Mouse (Mus musculus) c-Kit-negative CD71-positive TER-119-positive erythroid progenitor cells, embryonic 14.5 days (primary cell): Measurements from ENCODE around the gene Adamtsl5.
"Not testable (repeated sequence)": the region's sequence is repeated elsewhere in the genome, so short reads cannot be mapped to it uniquely, and the experiment has no call there.

Source experiments
- DNase-seq: peaks from one replicate; pipeline ENCODE4 v3.0.0-alpha.2; 2013; ENCODE audit warnings: low read depth, low spot score

The Adamtsl5 gene

DNA sequence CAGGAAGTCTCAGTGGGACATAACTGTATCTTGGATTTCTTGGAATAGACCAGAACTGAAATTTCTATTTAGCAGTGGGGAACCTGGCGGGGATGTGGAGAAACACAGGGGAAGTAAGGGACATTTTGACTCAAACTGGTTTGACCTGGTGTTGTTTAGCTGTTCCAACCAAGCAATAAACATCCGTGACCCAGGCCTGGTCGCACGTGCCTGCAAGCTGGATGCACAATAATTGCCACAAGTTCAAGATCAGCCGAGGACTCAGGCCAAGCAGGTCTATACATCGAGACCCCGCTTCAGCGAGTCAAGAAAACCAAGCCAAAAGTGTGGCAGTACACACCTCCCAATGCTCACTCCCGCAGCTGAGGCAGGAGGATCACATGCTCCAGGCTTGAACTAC lies 23.8 kb upstream of the Adamtsl5 start:
- no peak for DNase-seq

DNA sequence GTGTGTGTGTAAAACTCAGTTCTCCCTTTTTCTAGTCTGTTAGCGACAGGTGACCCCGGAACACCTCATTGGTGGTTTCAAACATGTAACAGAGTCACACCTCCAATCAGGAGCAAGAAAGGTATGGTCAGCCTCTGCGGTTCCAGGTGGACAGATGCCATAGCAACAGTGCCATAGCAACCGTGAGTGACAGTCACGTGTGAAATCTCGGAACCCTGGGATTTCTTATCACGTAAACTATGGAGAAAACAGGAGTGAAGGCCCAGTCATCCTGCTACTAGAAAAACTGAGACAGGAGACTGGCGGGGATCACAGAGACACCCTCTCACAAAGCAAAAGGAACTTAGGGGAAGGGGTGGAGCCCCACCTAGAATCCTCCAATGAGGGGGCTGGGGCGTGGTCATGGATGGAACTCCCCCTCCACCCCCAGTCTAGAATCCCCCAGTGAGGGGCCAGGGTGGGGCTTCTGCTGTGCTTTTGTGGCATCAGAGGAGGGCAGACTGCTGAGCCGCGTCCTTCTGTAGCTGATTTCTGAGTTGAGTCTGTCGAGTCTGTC lies 23.3 kb upstream of the Adamtsl5 start:
- DNase-seq, result no peak

DNA sequence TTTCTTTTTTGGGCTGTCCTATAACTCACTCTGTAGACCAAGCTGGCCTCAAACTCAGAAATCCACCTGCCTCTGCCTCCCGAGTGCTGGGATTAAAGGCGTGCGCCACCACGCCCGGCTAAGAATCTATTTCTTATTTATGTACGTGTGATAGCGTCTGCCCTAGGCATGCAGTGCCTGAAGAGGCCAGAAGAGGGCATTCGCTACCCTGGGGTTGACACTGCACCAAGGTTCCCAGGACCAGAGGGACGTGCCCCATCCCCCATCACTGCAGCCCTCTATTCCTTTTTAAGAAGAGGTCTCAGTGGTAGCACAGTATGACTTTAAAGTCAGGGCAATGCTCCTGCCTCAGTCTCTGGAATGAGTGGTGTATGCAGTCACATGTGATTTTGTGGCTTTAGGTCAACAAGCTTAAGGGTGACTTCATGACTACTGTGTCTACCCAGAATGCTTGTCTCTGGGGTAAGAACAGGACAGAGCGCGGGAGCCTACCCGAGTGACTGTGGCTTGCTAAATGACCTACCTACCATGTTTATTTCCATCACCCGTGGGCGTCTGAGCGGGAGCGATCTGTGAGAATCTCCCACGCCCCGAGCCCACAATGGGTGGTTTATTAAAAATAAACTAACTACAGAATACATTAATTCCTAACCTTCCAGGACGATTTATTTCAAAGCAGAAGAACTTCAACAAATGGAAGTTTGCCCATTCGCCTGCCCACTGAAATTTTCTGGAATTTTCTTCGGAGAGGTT lies 22.0 kb upstream of the Adamtsl5 start:
- no peak for DNase-seq

DNA sequence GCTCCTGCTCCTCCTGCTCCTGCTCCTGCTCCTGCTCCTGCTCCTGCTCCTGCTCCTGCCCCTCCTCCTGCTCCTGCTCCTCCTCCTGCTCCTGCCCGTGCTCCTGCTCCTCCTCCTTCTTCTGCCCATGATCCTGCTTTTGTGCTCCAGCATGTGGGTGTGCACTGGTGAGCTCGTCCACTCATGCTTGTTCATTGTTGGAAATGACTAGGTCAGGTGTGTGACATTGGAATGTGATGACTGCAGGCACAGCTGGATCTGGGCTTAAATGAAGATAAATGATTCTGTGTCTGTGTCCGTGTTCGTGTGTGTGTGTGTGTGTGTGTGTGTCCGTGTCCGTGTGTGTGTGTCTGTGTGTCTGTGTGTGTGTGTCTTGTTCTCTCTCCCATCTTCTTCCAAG lies 20.2 kb upstream of the Adamtsl5 start:
- DNase-seq, result no peak

DNA sequence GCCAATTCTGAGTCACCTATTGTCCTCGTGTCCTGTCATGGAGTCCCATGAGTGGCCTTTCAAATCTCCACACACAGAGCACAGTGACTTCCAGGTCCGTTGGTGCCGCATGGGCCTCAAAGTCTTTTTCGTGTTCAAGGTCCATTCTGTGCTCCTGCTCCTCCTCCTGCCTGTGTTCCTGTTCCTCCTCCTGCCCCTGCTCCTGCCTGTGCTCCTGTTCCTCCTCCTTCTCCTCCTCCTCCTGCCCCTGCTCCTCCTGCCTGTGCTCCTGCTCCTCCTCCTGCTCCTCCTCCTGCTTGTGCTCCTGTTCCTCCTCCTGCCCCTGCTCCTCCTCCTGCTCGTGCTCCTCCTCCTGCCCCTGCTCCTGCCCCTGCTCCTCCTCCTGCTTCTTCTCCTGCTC lies 19.7 kb upstream of the Adamtsl5 start:
- DNase-seq, result no peak

DNA sequence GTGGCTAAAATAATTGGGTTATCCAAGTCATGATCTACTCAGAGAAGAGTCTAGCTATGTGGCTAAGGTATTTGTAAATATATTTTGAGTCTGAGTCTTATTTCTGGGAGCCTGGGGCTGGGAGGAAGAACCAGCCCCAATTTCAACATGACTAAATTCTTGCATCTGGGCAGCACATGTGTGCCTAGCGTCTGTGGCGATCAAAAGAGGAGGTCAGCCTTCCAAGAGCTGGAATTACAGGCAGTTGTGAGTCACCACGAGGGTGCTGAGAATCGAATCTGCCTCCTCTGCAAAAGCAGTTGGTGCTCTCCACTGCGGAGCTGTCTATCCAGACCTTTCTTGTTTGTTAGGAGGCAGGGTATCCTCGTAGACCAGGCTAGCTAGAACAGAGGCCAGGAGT lies 17.5 kb upstream of the Adamtsl5 start:
- no peak for DNase-seq

DNA sequence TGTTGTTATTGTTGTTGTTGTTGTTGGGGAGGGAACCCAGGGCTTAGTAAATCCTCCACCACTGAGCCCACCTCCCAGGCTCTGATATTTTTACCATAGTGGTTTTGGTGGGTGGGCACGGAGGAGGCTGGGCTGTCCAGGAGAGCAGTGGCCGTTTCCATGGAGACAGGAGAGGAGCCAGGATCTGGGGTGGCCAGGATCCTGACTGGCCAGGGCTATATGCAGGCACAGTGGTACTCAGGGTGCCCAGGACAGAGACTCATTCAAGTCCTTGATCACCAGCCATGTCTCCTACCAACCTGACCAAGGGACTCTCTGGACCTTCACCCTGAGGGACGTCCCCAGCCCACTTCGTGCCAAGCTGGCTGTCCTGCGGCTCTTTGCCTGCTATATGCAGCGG lies 15.5 kb upstream of the Adamtsl5 start:
- DNase-seq, result no peak

DNA sequence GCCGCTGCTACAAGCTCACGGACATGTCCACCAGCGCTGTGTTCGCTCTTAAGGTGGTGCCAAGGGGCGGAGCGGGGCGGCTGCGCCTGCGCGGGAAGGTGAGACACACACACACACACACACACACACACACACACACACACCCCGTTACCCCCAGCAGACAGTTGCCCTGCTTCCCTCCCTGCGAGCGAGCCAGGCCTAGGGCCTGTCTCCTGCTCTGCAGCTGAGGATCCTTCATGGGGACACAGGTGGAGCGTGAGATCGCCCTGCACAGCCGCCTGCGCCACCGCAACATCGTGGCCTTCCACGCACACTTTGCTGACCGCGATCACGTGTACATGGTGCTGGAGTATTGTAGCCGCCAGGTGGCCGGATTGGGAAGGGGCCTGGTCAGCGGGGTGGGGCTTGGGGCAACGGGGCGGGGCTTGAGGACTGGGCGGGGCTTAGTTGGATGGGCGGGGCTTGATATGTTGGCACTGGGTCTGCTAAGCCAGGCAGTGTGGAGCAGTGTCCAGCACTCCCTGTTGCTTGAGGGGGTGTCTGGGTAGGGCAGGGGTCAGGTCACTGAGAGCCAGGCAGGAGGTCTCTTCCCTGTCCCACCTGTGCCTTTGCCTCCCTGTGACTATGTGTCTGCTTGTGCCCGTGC lies 9.9 kb upstream of the Adamtsl5 start:
- DNase-seq, result no peak

DNA sequence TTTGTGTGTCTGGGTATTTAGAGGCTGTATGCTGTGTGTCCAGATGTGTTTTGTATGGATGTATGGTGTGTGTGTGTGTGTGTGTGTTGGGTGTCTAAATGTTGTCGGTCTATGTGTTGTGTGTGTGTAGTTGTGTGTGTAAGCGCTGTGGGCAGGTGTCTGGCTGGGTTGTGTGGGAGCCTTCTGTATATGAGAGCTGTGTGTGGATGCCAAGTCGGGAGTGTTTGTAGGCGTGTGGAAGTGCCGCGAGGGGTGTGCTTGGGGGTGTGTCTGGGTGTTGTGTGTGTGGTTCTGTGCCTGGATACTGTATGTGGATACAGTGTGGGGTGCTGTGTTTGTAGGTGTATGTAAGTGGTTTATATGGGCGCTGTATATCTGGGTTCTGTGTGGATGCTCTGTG lies 9.1 kb upstream of the Adamtsl5 start:
- no peak for DNase-seq

GRCm38 (mm10) chr10:80356737-80357136 lies 8.5 kb upstream of the Adamtsl5 start:
- no peak for DNase-seq

GRCm38 (mm10) chr10:80356001-80356682 lies 7.9 kb upstream of the Adamtsl5 start, which contains the start of gene Plk5:
Gene Plk5 (plus strand): TSS chr10:80356459.
- no peak for DNase-seq

- no peak for DNase-seq
These were observed 7.2 kb upstream of the Adamtsl5 start for GRCm38 (mm10) chr10:80355431-80355830.

GRCm38 (mm10) chr10:80352727-80353126 lies 4.5 kb upstream of the Adamtsl5 start:
- DNase-seq, result no peak

DNA sequence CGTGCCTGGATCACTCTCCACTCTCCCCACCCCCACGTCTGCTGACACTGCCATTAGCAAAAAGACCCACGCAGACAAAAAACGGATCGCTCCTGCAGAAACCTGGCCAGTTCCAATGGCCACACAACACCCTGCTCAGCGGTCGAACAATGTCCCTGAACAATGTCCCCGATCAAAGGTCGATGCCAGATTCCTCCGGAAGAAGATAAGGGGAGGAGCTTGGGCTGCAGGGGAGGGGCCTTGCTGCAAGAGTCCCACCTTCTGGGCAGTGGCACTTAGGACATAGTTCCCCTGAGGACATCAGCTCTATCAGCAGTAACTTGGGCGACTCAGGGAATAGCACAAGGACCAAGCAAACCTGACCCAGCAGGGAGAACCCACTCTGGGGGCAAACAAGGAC lies 3.7 kb upstream of the Adamtsl5 start:
- DNase-seq, result no peak

DNA sequence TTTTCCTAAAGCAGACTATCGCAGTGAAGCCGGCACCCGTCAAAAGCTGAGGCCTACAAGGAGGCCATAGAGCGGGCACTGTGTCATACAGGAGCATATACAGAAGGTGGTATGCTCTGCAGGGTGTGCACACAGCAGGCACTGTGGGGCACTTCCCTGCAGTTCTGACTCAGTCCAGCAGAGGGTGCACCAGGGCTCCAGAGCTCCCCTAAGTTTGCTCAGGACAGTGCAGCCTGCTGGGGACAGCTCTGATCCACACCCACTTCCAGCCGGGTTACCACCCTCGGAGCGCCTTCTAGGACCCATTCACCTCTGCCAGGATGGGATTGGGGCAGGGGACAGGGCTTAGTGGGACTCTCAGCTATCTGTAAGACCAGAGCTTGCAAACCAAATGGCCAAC lies 2.1 kb upstream of the Adamtsl5 start:
- DNase-seq, result peak; percentile 70

DNA sequence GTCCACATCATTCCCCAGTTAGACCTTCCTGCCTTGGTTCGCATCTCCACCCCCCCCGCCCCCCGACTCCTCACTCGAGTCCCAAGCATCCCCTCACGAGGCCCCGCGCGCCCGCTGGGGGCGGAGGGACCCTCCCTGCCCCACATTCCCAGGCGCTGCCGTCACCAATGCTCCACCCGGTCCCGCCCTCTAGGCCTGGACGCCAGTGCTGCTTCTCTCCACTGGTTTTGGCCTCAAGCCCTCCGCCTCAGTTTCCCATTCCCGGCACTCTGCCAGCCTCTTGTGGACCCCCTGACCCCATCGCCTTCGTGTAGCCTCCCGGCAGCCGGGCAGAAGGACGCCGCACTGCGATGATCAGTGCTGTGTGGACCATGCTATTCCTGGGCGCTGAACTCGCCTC lies 769 bp upstream of the Adamtsl5 start:
- no peak for DNase-seq

DNA sequence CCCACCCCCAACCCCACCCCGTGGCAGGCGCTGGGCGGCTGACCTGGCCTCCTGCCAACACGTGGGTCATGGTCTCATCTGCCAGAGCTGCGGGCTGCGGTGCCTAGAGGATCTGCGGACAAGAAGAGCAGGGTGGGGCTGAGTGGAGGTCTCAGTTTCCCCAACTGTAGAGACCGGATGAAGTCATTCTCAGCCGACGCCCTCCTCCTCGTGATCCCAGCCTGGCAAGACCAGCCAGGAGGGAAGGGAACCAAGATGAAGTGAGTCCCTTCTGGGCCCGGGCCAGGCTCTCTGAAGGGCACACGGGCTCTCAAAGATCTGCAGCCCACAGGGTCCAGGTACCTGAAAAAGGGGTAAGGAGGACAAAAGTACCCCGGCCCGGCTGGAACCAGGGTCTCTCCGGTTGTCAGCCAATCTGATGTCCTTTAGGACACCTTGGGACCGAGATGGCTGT lies 671 bp downstream of the Adamtsl5 start:
- DNase-seq, result no peak

DNA sequence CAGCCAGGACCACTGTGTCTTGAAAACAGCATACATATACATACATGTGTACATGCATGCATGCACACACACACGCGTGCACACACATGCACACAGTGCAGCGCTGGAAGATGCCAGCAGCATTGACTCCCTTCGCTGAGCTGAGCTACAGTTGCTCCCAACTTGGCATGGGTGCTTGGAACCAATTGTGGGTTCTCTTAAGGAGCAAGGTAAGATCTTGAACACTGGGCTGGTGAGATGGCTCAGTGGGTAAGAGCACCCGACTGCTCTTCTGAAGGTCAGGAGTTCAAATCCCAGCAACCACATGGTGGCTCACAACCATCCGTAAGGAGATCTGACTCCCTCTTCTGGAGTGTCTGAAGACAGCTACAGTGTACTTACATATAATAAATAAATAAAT lies 2.3 kb downstream of the Adamtsl5 start:
- DNase-seq, result not testable (repeated sequence)

DNA sequence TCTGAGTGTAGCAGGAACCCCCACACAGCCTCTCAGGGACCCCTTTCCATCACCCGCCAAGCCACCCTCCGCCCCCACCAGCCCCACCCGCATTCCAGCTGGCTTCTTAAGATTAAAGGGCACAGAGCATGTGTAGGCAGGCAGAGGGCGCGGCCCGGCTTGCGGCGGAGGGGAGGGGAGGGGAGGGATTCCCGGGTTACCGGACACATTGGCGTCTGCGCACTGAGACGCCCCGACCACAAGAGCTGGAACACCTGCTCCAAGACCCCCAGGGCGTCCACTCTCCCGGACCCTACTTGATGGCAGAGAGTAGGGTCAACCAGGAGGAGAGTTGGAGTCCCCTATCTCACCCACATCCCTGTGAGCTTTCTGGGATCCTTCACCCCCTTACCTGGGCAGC lies 3.1 kb downstream of the Adamtsl5 start:
- DNase-seq, result no peak

DNA sequence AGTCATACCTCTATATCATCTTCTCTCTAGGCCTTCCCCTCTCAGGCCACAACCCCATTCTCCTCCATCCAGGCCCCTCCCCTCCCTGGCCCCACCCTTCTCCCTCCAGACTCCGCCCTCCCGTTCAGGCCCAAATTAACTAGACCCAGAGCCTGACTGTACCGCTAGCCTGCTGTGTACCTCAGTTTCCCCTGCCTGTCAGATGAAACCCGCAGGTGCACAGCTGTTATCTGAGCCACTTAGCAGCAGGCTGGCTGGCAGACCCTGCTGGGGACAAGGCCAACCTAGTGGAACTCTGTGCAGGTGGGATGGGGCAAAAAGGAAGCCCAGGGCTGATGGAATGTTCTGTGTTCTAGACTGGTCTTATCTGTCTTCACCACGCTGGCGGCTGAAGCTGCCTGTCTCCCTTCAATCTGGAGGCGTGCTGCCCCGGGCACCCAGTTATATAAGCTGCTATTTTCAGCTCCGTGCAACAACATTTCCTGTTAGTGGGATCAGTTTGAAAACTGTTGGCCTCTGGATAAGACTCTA lies 4.0 kb downstream of the Adamtsl5 start:
- peak; percentile 85 for DNase-seq

GRCm38 (mm10) chr10:80343425-80343895 lies 4.8 kb downstream of the Adamtsl5 start:
- no peak for DNase-seq
